Mouse (Mus musculus) left cerebral cortex, adult 9 months (tissue): ENCODE data around the gene Slc35e1.

Experiments used
- DNase-seq, 2 experiments: peaks; one replicate each; pipeline ENCODE4 v3.0.0; 2022; ENCODE audit warnings: low spot score in 2 of 2

Slc35e1 gene

DNA sequence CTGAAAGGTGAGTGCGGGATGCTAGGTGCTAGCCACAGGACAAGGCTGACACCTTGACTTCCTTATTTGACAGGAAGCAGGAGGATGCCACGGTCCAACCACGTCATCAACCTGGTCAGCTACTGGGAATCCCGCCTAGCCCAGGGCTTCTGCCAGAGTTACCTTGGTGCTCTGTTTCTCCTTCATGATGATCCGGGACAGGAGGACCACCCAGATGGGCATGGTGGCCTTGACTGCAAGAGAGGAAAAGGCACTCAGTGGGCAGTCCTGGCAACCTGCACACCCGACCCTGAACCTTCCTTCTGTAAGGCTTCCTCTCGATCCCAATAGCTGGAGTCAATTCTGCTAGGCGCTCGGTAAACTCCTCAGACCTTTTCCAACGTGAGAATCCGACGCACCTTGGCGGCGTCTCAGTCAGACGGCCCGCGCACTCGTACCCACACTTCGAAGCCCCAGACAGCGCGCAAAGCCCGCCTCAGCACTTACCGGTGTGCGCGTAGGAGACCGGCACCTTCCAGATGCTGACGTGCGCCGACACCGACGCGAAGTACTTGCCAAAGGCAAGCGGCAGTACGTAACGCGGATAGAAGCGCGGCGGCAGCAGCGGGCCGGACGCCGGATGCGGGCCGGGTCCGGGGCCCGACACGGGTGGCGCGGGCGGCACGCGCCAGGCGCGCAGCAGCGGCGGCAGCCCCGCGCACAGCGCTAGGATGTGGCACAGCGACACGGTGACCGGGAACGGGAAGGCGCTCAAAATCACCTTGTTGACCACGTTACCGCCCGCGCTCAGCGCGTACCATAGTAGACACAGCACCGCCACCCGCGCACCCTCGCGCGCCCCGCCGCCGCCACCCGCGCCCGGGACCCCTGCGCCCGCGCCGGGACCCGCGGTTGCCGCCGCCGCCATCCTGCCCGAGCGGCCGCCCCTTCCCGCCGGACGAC is at the start of gene Slc35e1:
TSS of gene Slc35e1 (minus strand) at position 935 of the 942 bp plus-strand sequence.
- peak in 1 of 2 experiments; percentile 36 for DNase-seq

DNA sequence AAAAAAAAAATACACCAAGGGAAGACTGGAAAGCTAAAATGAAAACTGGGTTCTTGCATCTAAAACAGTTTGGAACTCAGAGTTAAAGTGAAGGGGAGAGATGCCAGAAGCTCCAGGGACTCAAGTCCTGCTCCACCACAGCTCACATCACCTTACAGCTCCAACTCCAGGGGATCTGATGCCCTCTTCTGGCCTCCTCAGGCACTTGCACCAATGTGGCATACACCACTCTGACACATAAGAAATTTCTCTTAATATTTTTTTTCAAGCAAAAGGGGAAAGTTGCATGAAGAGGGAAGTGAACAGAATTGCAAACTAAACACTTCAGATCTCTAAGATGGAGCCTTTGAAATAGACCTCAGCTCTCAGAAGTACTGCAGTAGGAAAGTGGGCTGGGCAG is 46.8 kb upstream of the Slc35e1 start:
- no peak for DNase-seq

DNA sequence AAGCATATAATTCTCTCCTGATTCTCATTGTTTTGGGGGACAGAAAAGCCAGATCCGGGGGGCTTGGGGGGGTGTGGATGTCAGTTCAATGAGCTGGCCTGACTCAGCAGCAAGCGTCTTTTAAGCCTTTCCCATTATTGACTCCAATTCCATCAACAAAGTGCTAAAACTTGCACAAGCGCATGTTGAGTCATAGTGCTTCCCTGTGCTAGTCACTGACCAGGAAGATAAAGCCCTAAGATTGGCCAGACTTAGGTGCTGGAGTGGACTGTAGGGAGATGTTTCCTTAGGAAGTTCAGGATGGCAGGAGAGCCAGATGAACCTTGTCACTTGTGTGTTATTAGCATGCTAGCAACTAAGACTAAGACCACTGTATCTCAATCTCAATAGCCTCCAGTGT is 42.5 kb upstream of the Slc35e1 start:
- DNase-seq = no peak

DNA sequence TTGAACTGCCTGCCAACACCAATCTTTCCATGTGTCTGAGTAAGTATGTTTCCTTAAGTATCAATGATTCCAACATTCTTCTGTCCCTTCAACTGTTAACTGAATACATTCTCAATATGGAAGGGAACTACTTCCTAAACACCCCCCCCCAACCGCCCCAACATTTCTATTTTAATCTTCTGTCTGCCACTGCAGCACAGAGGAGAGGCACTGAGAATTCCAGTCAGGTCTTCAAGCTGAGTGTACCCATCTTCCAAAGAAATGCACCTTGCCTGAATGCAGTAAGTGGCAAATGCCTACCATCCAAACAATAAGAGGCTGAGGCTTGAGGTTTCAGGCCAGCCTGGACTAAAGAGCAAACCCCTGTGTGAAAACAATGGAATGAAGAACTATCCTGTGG is 39.7 kb upstream of the Slc35e1 start:
- no peak for DNase-seq

DNA sequence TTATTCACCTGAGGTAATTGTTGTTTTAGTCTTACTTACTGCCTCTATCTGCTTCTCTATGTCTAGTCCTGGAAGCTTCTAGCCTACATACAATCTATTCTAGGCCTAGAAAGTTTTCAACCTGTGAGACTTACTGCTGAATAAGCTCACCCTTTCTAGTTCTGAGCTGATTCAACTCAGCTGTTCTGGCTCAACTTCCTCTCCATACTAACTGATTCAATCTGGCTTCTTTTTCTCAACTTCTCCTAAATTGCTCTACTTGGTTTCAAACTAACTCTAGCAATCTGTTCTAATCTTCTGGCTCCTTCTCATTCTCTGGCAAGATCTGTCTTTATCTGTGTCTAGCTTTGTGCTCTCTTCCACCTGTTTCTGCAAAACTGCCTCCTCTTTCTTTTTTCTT is 29.5 kb upstream of the Slc35e1 start:
- no peak for DNase-seq

DNA sequence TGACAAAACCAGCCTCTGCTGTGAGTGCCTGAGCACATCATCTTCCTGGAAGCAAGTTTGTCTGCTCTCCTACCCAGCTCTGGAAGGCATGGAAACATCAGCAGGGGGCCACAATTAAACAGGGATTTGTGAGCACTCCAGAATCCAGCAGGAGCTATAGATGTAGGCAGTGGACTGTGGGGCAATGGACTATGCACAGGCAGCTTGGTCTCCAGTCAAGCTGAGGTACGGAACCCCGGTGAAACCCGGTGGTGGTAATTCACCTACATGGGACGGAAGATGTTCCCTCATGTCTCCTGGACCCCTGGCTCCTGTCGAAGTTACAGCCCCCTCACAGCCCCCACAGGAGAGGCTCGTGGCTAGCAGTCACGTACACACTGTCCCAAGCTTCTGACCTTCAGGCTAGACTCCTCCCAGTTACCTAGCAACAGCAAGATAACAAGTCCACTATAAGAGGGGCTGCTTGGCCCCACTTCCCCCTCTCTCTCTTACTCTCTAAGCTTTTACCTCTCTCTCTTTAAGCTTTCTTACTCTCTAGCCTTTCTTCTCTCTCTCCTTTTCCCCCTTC is 25.1 kb upstream of the Slc35e1 start:
- DNase-seq = no peak

DNA sequence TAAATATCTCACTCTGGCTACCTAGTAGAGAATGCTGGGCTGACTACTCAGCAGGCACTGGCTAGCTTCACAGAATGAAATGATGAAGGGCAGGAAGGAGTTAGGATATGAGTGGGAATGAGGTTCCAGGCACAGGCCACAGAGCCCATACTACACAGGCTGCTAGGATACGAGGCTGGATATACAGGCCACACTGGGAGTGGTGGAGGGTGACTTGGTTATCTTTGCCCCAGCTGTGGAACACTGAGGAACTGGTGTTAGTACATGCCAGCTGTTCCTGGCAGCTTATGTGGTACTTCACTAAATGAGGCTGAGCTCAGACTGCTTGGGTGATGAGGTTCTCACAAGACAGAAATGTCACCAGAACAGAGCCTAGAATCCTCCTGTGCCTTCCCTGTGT is 20.7 kb upstream of the Slc35e1 start:
- no peak for DNase-seq

DNA sequence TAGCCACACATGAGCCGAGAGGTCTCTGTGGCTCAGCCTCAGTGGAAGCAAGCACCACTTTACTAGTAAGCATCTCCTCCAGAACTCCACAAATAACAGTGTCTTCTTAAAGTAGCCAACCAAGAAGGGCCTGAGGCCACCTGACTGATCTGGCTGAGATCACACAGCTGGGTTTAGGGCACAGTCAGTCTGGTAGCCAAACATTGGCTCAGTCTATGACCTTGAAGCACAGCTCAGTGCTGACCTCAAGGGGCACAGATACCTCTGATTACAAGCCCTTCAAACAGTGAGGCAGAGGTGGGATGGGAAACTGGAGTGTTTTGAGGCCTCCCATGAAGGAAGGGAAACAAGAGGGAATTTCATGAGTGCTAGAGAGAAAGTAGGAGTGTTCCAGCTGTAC is 20.2 kb upstream of the Slc35e1 start:
- DNase-seq = no peak

DNA sequence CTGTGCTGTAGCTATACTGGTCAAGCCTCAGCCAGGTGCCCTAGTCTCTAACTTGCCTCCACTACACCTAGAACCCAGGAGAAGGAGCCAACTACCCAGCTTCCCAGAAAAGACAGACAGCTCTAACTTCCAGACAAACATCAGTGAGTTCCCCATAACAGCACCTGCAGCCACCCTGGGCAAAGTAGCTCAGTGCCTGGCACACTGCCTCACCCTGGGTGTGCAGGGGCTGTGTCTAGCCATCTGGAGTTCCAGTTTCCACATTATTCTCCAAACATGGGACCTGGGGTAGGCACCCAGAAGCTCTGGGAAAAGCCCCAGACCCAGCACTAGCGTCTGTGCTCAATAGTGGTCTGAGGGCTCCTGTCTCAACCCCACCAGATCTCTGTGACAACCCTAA is 15.1 kb upstream of the Slc35e1 start:
- no peak for DNase-seq

DNA sequence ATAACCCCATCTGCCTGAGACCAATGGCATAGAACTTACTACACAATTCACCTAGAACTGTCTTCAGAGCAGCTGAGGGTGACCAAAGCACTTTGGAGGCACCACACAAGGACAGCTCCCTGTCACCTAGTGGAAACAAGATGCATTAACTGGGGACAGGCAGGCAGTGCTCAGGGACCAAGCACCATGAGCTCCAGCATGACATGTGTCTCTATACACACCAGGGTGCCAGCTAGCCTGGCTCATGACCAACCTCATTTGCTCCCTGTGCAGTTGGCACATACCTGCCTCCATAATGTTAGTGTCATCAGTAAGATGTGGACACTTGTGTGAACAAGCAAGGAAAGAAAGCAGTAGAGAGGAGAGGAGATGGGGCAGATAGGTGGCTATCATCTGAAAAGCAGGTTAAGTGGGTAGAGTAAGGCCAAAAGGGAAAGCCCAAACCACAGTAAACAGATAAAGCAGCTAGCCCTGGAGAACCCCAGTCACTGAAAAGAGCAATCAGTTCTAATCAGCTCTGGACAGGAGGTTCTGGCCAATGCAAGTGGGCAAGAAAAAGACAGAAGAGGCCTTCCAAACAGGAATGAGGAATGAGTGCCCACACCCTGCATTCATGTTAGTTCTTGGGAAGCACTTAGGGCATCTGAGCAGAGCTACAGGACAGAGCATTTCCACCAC is 12.4 kb upstream of the Slc35e1 start:
- no peak for DNase-seq

DNA sequence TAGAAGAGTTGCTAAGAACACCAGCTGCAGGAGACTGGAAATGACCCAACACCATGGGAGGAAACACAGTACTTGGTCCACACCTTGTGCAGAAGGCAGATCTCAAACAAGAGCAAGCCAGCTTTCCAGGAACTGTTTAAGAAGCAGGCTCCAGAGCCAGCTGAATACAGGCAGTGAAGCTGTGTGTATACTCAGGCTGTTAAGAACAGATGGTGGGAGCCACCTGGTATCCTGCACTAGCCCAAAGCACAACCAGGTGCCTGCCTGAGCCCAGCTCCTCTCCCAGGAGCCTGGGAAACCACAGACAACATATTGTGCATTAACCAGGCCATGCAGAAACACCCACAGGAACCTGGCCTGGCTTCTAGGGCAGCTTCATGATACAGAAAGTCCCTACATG is 11.7 kb upstream of the Slc35e1 start:
- peak in 1 of 2 experiments; percentile 77 for DNase-seq

DNA sequence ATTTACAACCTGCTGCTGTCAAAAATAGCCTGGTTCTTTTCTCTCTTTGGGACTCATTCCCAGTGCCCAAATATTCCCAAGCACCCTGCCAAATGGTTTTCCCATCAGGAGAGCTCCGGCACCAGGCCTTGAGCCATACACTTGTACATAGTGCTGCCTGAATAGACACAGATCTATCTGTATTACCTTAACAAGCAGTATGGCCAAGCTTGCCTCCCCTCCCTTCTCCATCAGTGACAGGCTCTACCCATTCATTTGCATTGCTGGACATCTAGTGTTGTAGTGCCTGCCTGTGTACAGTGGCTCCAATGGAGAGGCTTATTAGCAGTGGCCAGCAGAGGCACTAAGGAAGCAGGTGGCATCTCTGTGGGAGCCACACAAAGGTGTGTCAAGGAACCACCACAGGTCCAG is 8.1 kb upstream of the Slc35e1 start:
- no peak for DNase-seq

DNA sequence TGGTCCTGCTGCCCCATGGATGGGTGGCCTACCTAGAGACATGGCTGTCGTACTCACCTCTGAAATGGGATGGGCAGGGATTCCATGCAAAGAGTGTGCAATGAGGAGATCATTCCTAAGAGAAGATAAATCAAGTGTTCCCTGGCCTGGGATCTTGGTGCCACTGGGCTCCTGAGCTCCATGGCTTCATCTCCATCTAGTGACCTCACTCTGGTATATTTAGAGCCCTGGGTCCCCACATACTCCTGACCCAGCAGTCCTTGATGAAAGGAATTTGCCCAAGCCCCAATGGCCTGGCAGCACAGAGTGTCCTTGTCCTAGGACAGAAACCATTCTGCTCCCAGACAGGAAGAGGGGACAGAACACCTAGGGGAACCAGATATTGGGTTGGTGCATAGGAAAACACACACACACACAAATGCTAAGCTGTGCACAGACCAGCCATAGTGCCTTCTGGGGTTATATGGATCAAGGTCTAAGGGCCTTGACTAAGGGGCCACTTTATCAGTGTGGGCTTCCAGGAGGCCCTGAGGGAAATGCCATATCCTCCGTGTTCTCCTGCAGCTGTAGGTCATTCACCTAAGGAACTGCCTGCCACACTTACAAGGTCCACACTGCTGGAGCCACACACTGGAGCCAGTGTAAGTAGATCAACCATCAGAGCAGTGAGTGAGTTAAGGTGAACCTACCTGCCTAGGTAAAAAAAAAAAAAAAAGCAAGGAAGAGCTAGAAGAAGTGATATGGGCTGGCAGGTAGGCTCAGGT is 7.3 kb upstream of the Slc35e1 start:
- DNase-seq = no peak

DNA sequence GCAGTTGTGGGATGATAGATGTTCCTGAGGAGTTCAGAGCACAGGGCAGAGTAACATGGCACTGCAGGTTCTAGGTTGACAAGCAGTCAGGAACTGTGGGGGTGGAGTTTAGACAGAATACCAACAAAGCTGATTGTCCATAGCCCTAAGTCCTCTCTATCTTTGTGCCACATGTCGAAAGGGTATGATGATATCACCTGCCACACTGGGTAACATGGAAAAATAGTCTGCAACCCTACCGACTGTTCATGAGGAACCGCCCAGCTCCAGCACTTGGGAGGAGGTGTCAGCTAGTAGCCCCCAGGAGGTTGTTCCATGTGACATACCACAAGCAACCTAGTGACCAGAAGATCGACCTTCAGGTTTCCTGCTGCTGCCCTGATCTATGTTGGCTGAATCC is 6.1 kb upstream of the Slc35e1 start:
- no peak for DNase-seq

DNA sequence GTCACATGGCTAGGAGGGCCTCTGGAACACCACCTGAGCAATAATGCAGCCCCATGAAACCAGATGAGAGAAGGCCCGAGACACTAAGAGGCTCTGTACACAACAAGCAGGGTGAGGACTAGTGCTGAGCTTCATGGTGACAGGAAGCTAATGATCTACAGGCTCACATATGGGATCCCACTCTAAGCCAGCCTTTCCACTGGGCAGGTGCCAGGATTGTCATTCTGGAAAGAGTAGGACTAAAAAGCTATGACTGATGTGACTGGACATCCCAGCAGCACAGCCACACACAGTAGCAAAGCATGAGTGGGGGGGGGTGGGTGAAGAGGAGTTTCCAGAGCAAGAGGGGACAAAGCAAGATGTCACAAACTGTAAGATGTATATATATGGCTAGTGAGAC is 5.5 kb upstream of the Slc35e1 start:
- DNase-seq = no peak

DNA sequence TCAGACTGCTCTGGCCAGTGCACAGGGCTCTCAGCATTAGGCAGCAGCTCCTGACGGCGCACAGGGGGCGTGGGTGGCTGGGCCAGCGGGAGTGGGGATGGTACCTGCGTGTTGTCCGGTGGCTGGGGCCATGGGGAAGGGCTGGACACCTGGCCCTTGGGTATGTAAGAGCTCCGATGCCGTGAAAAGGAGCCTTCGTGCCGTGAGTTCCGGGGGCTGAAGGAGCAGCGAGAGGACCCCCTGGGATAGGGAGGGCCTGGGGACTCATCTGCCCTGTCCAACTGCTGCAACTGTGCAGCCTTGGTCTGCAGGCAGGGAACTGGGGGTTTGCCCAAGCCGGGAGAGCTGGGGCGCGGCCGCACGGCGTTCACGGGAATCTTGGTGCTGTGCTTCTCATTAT is 3.8 kb upstream of the Slc35e1 start:
- DNase-seq = no peak

DNA sequence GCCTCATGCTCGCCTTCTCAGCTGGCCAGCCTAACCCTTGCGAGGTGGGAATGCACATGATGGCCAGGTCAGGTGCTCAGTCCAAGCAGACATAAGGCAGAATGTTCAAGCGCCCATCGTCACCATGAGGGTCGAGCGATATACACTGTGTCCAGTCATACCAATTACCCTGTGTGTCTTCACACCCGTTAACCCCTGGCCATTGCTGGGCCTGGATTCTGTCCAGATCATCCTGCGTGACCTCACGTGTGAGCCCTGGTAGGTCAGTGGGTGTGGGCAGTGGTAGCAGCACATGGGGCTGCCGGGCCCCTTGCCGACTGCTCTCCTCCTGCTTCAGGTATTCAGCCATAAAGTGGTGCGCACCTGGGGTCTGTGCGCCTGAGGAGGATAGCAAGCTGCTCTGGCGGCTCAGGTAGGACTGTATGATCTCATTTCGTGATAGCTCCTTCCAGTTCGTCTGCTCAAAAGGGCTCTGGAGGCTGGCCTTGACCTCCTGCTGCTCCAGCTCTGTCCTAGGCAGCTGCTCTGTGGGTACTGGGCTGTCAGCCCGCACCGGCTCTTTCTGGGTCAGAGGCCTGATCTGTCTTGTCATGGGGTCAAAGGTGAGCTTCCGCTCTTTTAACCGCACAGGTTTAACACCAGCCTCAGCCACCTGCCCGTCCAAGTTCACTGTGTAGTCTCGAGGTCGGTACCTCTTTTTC is 3.1 kb upstream of the Slc35e1 start:
- DNase-seq = no peak

DNA sequence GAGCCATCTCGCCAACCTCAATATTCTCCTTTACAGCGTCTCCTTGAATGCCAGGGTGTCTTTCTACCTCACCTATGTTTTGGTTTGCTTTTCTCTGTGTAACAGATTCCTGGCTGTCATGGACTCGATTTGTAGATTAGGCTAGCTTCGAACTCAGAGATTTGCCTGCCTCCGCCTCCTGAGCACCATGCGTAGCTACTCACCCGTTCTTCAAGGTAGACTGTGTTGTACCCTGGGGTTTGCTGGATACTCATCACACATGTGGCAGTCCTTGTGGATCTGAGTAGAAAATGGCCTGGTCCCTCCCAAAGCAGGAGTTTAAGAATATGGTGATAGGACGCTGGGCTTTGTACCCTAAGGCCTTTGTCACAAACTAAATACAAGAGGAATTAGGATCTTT is 967 bp upstream of the Slc35e1 start:
- no peak for DNase-seq

DNA sequence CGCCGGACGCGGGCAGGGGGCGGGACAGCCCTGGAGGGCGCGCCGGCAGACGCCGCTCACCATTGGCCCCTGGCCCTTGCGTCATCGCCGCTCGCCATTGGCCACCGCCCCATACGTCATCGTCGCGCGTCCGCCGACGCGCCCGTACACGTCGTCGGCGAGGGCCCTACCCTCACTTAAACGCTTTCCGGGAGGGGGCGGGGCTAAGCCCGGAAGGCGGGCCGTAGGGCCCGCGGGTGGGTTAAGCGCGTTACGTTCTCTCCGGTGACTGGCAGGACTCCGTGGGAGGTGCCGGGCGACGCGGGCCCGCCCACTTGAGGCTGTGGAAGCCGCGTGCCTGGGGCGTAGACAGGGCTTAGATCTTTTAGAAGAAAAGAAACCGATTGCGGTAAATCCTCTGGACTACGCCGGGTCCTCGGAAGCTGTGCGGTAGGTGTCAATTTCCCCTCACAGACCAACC is 238 bp upstream of the Slc35e1 start:
- DNase-seq = peak; percentile 98 to 99

DNA sequence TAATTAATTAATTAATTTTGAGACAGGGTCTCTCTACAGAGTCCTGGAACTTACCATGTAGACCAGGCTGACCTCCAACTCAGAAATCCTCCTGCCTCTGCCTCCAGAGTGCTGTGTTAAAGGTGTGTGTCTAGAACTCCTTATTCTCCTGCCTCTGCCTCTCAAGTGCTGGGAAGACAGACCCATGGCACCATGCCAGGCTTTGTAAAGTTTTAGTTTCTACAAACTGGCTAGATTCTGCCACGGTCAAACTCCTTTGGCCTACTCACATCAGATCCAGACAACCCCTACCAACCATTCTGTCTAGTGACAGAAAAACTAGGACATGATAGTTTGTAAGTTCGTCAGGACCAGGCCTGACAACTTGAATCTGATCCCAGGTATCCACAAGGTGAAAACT is 1.4 kb downstream of the Slc35e1 start:
- no peak for DNase-seq

DNA sequence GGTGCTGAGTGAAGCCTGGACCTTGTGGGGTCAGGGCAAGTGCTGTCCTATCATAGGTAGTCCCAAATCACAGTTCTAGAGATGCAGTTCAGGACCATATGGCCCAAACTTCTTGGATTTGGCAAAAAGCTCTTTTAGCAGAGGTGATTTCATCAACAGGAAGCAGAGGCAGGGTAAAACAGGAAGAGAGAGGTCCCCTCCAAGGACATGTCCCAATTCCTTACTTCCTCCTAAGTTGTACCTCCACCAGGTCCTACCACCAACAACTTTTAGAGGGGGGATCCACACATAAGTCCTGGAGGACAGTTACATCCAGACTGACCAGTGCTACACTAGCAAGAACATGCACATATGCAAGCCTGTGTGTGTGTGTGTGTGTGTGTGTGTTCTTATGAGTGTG is 5.4 kb downstream of the Slc35e1 start:
- DNase-seq = no peak
